8 mouse cellular contexts compared by ENCODE assay signal in the genomic region with DNA sequence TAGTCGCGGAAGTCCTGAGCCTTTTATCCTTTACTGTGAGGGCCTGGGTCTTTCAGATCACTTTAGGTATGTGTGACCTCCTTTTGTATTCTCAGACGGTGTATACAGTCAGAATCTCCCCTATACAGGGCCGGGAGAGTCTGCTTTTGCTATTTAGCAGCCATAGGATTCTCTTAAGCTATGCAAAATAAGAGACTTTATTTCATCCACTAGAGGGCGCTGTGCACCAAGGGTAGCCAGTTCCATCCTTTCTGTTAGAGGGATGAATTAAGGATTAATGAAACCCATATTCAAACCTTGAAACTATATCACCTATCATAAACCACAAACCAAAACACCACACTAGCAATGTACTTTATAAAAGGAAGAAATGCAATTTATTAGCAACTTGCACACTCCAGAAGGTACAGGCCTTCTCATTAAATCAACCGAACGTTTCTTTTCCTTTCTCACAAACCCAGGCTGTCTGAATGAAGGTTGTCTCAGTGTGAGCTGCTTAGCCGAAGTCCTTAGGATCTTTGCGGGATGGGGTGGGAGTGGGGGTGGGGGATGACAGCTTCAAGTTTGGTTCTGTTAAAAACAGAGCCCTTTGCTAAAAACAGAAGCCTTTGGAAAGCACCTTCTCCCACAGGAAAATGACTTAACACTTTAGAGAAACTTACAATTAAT.
A peak's percentile ranks its signal among the peaks of the same experiment; 100 is the strongest.
DNase-seq lines count a peak whose midpoint lies in the region; ATAC-seq and TF ChIP-seq lines count a peak whose summit lies in the region.

No protein-coding gene starts in this region.

- TF ChIP-seq RAD21 in MEL (IDR thresholded peaks at IDR 0.05; ENCODE audit: low read depth, low read length), result peak; percentile 88

- H3K27me3 ChIP-seq in MEL (ENCODE audit: control insufficient read depth in 1 of 2, insufficient read depth in 2 of 2, low read length in 2 of 2), result no peaks in the 10 kb centered on the region

- TF ChIP-seq EP300 in MEL (IDR thresholded peaks at IDR 0.05; ENCODE audit: low read depth in 1 of 2, low read length in 2 of 2), result no peak

- H3K79me2 ChIP-seq in MEL (ENCODE audit: control insufficient read depth, insufficient read depth, low read length, poor library complexity), result no peaks in the 10 kb centered on the region

- no peak overlapping the region for H3K4me3 ChIP-seq in MEL (ENCODE audit: control insufficient read depth in 1 of 2, insufficient read depth in 1 of 2, low read depth in 2 of 2, low read length in 2 of 2)
- no peak overlapping the region for H3K4me3 ChIP-seq in lung, adult 2 months (replicated peaks; ENCODE audit: extremely low read depth, low read depth, low read length)

- no peaks in the 10 kb centered on the region for H3K9me3 ChIP-seq in MEL (replicated peaks; ENCODE audit: insufficient read depth, low read length)

- no peaks in the 10 kb centered on the region for H3K36me3 ChIP-seq in MEL (ENCODE audit: control insufficient read depth in 1 of 2, insufficient read depth in 2 of 2, low read length in 2 of 2)

- no peak overlapping the region for H3K9ac ChIP-seq in MEL (ENCODE audit: control insufficient read depth, low read depth, low read length, poor library complexity, severe bottlenecking)

- WGBS in lung, adult 2 months, result 34% methylated on average over 9 of the region's 9 CpGs

- no peaks in the 10 kb centered on the region for H3K4me1 ChIP-seq in MEL (ENCODE audit: control insufficient read depth in 1 of 2, insufficient read depth in 2 of 2, low read length in 2 of 2)
- no peaks in the 10 kb centered on the region for H3K4me1 ChIP-seq in lung, adult 2 months (ENCODE audit: control insufficient read depth, insufficient read depth, low read length)

- H3K27ac ChIP-seq in MEL (ENCODE audit: control insufficient read depth, low read depth, low read length), result no peak overlapping the region

- intact Hi-C loops in gastrocnemius, postnatal 14 days (cut with DNase I; ENCODE audit: low total_unique reads), result loop anchor here (10.0 kb wide), 1 partner anchor 1717 kb away; no protein-coding TSS in a partner anchor

- ATAC-seq in erythroid progenitor cell, adult 5-6 weeks (replicated peaks; ENCODE audit: low FRiP score, poor library complexity, severe bottlenecking), result no peak

- no peak for TF ChIP-seq POLR2A in MEL (IDR thresholded peaks at IDR 0.05; ENCODE audit: control insufficient read depth in 1 of 2, insufficient read depth in 1 of 2, low read depth in 1 of 2, low read length in 2 of 2, poor library complexity in 1 of 2)
- no peak for TF ChIP-seq POLR2A in lung, adult 2 months (IDR thresholded peaks at IDR 0.05; ENCODE audit: borderline replicate concordance, extremely low read depth, low read depth, low read length)

- DNase-seq in CD4-positive helper T cell, adult 2 months (ENCODE audit: low read depth, low spot score), result peak; percentile 29
- DNase-seq in MEL (ENCODE audit: low read depth, low spot score), result peak; percentile 60
- DNase-seq in cerebellum, postnatal 25 days, result peak; percentile 36 to 71
- peak; percentile 12 for DNase-seq in gastrocnemius, postnatal 14 days
- peak; percentile 43 to 71 for DNase-seq in kidney, postnatal 36 days
- DNase-seq in lung, adult 2 months, result peak; percentile 10
- peak; percentile 49 for DNase-seq in right cerebral cortex, adult 18-20 months

- TF ChIP-seq CTCF in MEL (IDR thresholded peaks at IDR 0.05 in 2 of 3, conservative IDR thresholded peaks at IDR 0.05 in 1 of 3; ENCODE audit: control insufficient read depth in 1 of 3, insufficient read depth in 1 of 3, low read depth in 2 of 3, low read length in 3 of 3, poor library complexity in 1 of 3, severe bottlenecking in 1 of 3), result peak; percentile 43 to 82 (median 65)
- TF ChIP-seq CTCF in lung, adult 2 months (IDR thresholded peaks at IDR 0.05; ENCODE audit: insufficient read depth, low read length), result no peak

TF ChIP-seq in MEL, 35 proteins besides CTCF, POLR2A, EP300 and RAD21:
- no peak for TF ChIP-seq ZNF384 (IDR thresholded peaks at IDR 0.05; ENCODE audit: low read depth, low read length)
- TF ChIP-seq NRF1 (IDR thresholded peaks at IDR 0.05; ENCODE audit: insufficient read depth, low read depth, low read length, poor library complexity, severe bottlenecking), result no peak
- peak; percentile 73 for TF ChIP-seq SMC3 (IDR thresholded peaks at IDR 0.05; ENCODE audit: low read depth, low read length)
- TF ChIP-seq ZC3H11A (IDR thresholded peaks at IDR 0.05; ENCODE audit: low read depth, low read length), result peak; percentile 74
- no peak for TF ChIP-seq MAZ (IDR thresholded peaks at IDR 0.05; ENCODE audit: low read depth, low read length)
- no peak for TF ChIP-seq SIN3A (IDR thresholded peaks at IDR 0.05; ENCODE audit: low read length)

Comparison
In these comparisons a context has a peak if more than half of its experiments do, and no peak if none do; other contexts are left out.
1. DNase-seq: peak in every context shown above with its lines; median percentile 60 in MEL; 57 in kidney, postnatal 36 days; 54 in cerebellum, postnatal 25 days; 49 in right cerebral cortex, adult 18-20 months; 29 in CD4-positive helper T cell, adult 2 months; 12 in gastrocnemius, postnatal 14 days; 10 in lung, adult 2 months.